Mouse (Mus musculus): Measurements from ENCODE around the gene Slc25a10. TPM values are rescaled to one million over a fixed set of nuclear protein-coding genes. Genes with fewer than 3 reads are reported as not detected.
"Not testable (repeated sequence)": the region's sequence is repeated elsewhere in the genome, so short reads cannot be mapped to it uniquely, and the experiment has no call there.

Slc25a10 gene
- polyA plus RNA-seq, 1 experiment from 2014 or later: 49.0 TPM

- Histone ChIP-seq H3K4me2 (replicated peaks) (no peak overlapping the region), H3K36me3 (peaks cover 27% of the 10 kb centered on the region), H3K9ac (no peak overlapping the region), H3K27me3 (no peaks in the 10 kb centered on the region), H3K27ac (no peak overlapping the region), H3K4me1 (no peaks in the 10 kb centered on the region), H3K4me3 (no peak overlapping the region), H3K9me3 (no peaks in the 10 kb centered on the region)
- 88% methylated on average over 4 of the region's 4 CpGs for WGBS
- no peak for ATAC-seq (ENCODE audit: low FRiP score, low read depth)
Observed at GRCm38 (mm10) chr11:120501701-120502100, 10.1 kb downstream of the Slc25a10 start.

DNA sequence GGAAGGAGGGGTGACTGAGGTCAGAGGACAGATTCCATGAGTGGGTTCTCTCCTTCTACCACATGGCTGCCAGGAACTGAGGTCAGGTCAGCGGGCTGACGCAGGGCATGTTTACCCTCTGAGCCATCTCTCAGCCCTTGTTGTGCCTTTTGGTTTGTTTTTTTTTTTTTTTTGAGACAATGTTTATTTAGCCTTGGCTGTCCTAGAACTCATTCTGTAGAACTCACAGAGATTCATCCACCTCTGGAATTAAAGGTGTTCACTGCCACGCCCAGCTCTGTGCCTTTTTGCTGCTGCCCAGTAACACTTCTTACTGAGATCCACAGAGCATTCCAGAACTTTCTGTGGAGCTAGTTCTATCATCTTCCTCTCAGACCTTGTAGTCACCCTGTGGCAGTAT is 14.0 kb downstream of the Slc25a10 start:
- H3K27me3 ChIP-seq: no peaks in the 10 kb centered on the region
- H3K9ac ChIP-seq: no peak overlapping the region
- 90% methylated on average over 3 of the region's 3 CpGs for WGBS
- no peaks in the 10 kb centered on the region for H3K9me3 ChIP-seq
- H3K27ac ChIP-seq: no peak overlapping the region
- peaks cover 6% of the 10 kb centered on the region; the same call in 1 of the 2 replicates for H3K4me1 ChIP-seq
- no peaks in the 10 kb centered on the region for H3K36me3 ChIP-seq
- no peak for ATAC-seq (ENCODE audit: low FRiP score, low read depth)
- no peak overlapping the region for H3K4me3 ChIP-seq
- no peak overlapping the region for H3K4me2 ChIP-seq (replicated peaks)

DNA sequence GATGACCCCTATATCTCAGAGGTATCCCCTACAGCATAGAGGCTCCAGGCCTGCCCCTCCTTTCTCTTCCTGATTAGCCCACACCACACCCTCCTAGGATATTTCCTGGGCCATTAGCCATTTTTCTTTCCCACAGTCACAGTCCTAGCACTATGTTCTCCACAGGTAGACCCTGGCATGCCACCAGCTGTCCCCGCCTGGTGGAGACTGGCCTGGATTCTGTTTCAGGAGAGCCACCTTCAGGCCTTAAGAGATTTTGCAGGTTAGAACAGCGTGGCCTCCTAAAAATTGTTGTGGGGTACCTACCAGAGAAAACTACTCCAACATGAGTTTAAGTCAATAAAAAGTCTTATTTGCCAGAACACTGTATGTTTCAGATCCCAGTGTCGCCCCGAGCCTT is 15.3 kb downstream of the Slc25a10 start:
- Histone ChIP-seq H3K9me3 (no peaks in the 10 kb centered on the region), H3K9ac (no peak overlapping the region), H3K4me2 (replicated peaks) (no peak overlapping the region), H3K4me3 (no peak overlapping the region), H3K36me3 (no peaks in the 10 kb centered on the region), H3K4me1 (peaks cover 8% of the 10 kb centered on the region; the same call in 1 of the 2 replicates), H3K27ac (no peak overlapping the region), H3K27me3 (no peaks in the 10 kb centered on the region)
- no peak for ATAC-seq (ENCODE audit: low FRiP score, low read depth)
- 58% methylated on average over 4 of the region's 4 CpGs for WGBS

GRCm38 (mm10) chr11:120507611-120508289 is 16.1 kb downstream of the Slc25a10 start:
- 72% methylated on average over 13 of the region's 13 CpGs for WGBS
- no peaks in the 10 kb centered on the region for H3K36me3 ChIP-seq
- H3K4me2 ChIP-seq (replicated peaks): no peak overlapping the region
- H3K9ac ChIP-seq: no peak overlapping the region
- ATAC-seq (ENCODE audit: low FRiP score, low read depth): no peak
- no peak overlapping the region for H3K4me3 ChIP-seq
- H3K4me1 ChIP-seq: peaks cover 8% of the 10 kb centered on the region; the same call in 1 of the 2 replicates
- H3K27me3 ChIP-seq: no peaks in the 10 kb centered on the region
- no peaks in the 10 kb centered on the region for H3K9me3 ChIP-seq
- no peak overlapping the region for H3K27ac ChIP-seq

- Histone ChIP-seq H3K4me2 (replicated peaks) (no peak overlapping the region), H3K27ac (no peak overlapping the region), H3K9ac (no peak overlapping the region), H3K9me3 (no peaks in the 10 kb centered on the region), H3K36me3 (no peaks in the 10 kb centered on the region), H3K4me3 (no peak overlapping the region), H3K27me3 (no peaks in the 10 kb centered on the region), H3K4me1 (peaks cover 8% of the 10 kb centered on the region; the same call in 1 of the 2 replicates)
- no peak for ATAC-seq (ENCODE audit: low FRiP score, low read depth)
- 88% methylated on average over 9 of the region's 9 CpGs for WGBS
Observed at GRCm38 (mm10) chr11:120508290-120508870, 16.7 kb downstream of the Slc25a10 start.

GRCm38 (mm10) chr11:120509940-120510339 is 18.3 kb downstream of the Slc25a10 start:
- ATAC-seq (ENCODE audit: low FRiP score, low read depth): no peak
- 49% methylated on average over 4 of the region's 4 CpGs for WGBS
- no peak overlapping the region for H3K4me3 ChIP-seq
- no peaks in the 10 kb centered on the region for H3K9me3 ChIP-seq
- no peaks in the 10 kb centered on the region for H3K36me3 ChIP-seq
- H3K4me1 ChIP-seq: peaks cover 8% of the 10 kb centered on the region; the same call in 1 of the 2 replicates
- peak overlapping the region; percentile 56; the same call in 1 of the 2 replicates for H3K4me2 ChIP-seq (replicated peaks)
- H3K27me3 ChIP-seq: no peaks in the 10 kb centered on the region
- H3K27ac ChIP-seq: no peak overlapping the region
- H3K9ac ChIP-seq: no peak overlapping the region

DNA sequence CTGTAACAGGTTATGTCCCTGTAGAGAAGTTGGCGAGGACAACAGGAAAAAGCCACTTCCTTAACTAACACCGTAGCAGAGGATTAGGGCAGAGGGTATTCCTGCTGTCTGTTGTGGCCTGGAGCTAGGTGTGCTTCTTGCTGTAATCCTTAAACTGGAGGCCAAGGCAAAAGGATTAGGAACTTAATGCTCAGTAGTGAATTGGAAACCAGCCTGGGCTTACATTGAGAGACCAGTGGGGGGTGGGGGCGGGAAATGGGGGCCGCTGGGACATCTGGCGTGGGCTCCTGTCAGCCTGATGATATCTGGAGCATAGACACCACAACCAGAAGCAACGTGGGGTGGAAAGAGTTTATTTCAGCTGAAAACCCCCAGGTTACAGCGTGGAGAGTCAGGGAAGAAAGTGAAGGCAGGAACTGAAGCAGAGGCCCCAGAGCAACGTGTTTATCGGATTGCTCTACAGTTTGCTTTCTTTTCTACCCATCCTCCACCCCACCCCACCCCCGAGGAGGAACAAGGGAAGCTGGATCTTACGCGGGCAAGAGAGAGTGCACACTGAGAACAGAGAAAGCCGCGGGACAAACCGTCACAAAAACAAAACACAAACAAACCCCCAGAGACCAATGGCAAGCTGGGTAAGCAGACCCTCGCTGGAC is 18.9 kb downstream of the Slc25a10 start:
- H3K9ac ChIP-seq: peak overlapping the region; percentile 56; the same call in 1 of the 2 replicates
- H3K27ac ChIP-seq: 0 out of 2 replicates have a peak overlapping the region, but pooled peaks have one; percentile 22
- no peaks in the 10 kb centered on the region for H3K27me3 ChIP-seq
- H3K4me3 ChIP-seq: peak overlapping the region; percentile 28
- 7% methylated on average over 16 of the region's 16 CpGs for WGBS
- peaks cover 8% of the 10 kb centered on the region; the same call in 1 of the 2 replicates for H3K4me1 ChIP-seq
- H3K9me3 ChIP-seq: no peaks in the 10 kb centered on the region
- ATAC-seq (ENCODE audit: low FRiP score, low read depth): no peak
- peak overlapping the region; percentile 56 for H3K4me2 ChIP-seq (replicated peaks)
- no peaks in the 10 kb centered on the region for H3K36me3 ChIP-seq

- Histone ChIP-seq H3K4me1 (peaks cover 8% of the 10 kb centered on the region), H3K4me2 (replicated peaks) (no peak overlapping the region), H3K36me3 (no peaks in the 10 kb centered on the region), H3K27ac (no peak overlapping the region), H3K9ac (no peak overlapping the region), H3K27me3 (no peaks in the 10 kb centered on the region), H3K4me3 (no peak overlapping the region), H3K9me3 (no peaks in the 10 kb centered on the region)
- ATAC-seq (ENCODE audit: low FRiP score, low read depth): no peak
- 29% methylated on average over 6 of the region's 6 CpGs for WGBS
Observed at GRCm38 (mm10) chr11:120512790-120513453, 21.3 kb downstream of the Slc25a10 start.

DNA sequence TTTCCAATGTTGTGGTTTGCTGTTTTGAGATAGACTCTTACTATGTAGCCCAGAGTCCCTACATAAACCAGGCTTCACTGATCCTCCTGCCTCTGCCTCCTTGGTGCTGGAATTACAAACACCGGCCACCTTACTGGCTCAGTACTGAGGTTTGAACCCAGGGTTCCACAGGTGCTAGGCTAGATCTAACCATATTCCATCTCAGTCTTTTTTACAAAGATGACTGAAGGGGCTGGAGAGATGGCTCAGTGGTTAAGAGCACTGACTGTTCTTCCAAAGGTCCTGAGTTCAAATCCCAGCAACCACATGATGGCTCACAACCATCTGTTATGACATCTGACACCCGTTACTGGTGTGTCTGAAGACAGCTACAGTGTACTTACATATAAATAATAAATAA is 22.6 kb downstream of the Slc25a10 start:
- H3K9me3 ChIP-seq; H3K36me3 ChIP-seq; H3K4me1 ChIP-seq; H3K4me2 ChIP-seq (replicated peaks); H3K27me3 ChIP-seq; H3K9ac ChIP-seq; ATAC-seq (ENCODE audit: low FRiP score, low read depth); H3K4me3 ChIP-seq; H3K27ac ChIP-seq: not testable (repeated sequence)
- WGBS: 94% methylated on average over 2 of the region's 2 CpGs

- H3K27me3 ChIP-seq: no peaks in the 10 kb centered on the region
- WGBS: 21% methylated on average over 17 of the region's 17 CpGs
- H3K9me3 ChIP-seq: no peaks in the 10 kb centered on the region
- no peak overlapping the region for H3K9ac ChIP-seq
- H3K4me1 ChIP-seq: peaks cover 13% of the 10 kb centered on the region
- H3K36me3 ChIP-seq: no peaks in the 10 kb centered on the region
- no peak overlapping the region for H3K4me2 ChIP-seq (replicated peaks)
- H3K27ac ChIP-seq: no peak overlapping the region
- no peak overlapping the region for H3K4me3 ChIP-seq
- 0 out of 2 replicates have a peak, but pooled peaks have one; percentile 52 for ATAC-seq (ENCODE audit: low FRiP score, low read depth)
Observed at GRCm38 (mm10) chr11:120515611-120516010, 24.0 kb downstream of the Slc25a10 start.

DNA sequence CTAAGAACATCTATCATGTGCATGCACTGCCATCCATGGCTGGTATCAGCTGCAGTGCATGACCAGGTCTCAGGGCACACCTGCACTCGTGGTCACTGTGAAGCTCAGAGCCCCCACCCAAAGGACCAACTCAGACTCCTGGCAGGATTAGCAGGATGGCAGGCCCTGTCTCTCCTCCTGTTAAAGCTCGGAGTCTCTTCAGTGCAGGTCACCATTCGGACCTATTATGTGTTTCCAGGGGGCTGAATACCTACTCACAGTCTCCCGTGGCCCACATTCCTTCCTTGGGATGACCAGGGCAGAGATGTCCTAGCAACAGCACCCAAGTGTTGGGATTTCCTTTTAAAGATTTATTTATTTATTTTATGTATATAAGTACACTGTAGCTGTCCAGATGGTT is 25.5 kb downstream of the Slc25a10 start:
- WGBS: 79% methylated on average over 4 of the region's 4 CpGs
- ATAC-seq (ENCODE audit: low FRiP score, low read depth): no peak
- H3K27ac ChIP-seq: no peak overlapping the region

GRCm38 (mm10) chr11:120518027-120518426 is 26.4 kb downstream of the Slc25a10 start:
- Histone ChIP-seq H3K4me3 (no peak overlapping the region), H3K27me3 (no peaks in the 10 kb centered on the region), H3K9ac (no peak overlapping the region), H3K4me1 (peaks cover 11% of the 10 kb centered on the region), H3K36me3 (no peaks in the 10 kb centered on the region), H3K27ac (no peak overlapping the region; the same call in 1 of the 2 replicates), H3K9me3 (no peaks in the 10 kb centered on the region), H3K4me2 (replicated peaks) (no peak overlapping the region)
- ATAC-seq (ENCODE audit: low FRiP score, low read depth): no peak
- WGBS: 68% methylated on average over 6 of the region's 6 CpGs

More for the DNA sequence above, 25.5 kb downstream of the Slc25a10 start:
- H3K4me3 ChIP-seq: no peak overlapping the region
- no peak overlapping the region for H3K4me2 ChIP-seq (replicated peaks)
- H3K4me1 ChIP-seq: peaks cover 11% of the 10 kb centered on the region
- H3K9ac ChIP-seq: no peak overlapping the region
- H3K36me3 ChIP-seq: no peaks in the 10 kb centered on the region
- no peaks in the 10 kb centered on the region for H3K27me3 ChIP-seq
- no peaks in the 10 kb centered on the region for H3K9me3 ChIP-seq
